Mouse (Mus musculus): ENCODE measurements around the gene Rab4b.

Rab4b gene

GRCm38 (mm10) chr7:27128162-27128561, 50.5 kb downstream of the Rab4b start:
- in situ Hi-C loops (cut with MboI; ENCODE audit: low pct_unique_long_range_greater_than_20kb in 1 of 2, low sequenced_read_pairs in 2 of 2, unreplicated experiment in 1 of 2) = loop anchor here in 1 of 2 experiments (10.0 kb wide), 1 partner anchor 353 kb away; no protein-coding TSS in a partner anchor

- in situ Hi-C loops (cut with MboI; ENCODE audit: low pct_unique_long_range_greater_than_20kb in 1 of 2, low sequenced_read_pairs in 2 of 2, unreplicated experiment in 1 of 2) = loop anchor here in 1 of 2 experiments (10.0 kb wide), 1 partner anchor 350 kb away; no protein-coding TSS in a partner anchor
Measured at GRCm38 (mm10) chr7:27124969-27125368, 53.7 kb downstream of the Rab4b start.

- in situ Hi-C loops (cut with MboI; ENCODE audit: low pct_unique_long_range_greater_than_20kb in 1 of 2, low sequenced_read_pairs in 2 of 2, unreplicated experiment in 1 of 2) = loop anchor here in 1 of 2 experiments (10.0 kb wide), 1 partner anchor 350 kb away; no protein-coding TSS in a partner anchor
Measured at GRCm38 (mm10) chr7:27124305-27124832, 54.3 kb downstream of the Rab4b start.

GRCm38 (mm10) chr7:27119676-27120075, 59.0 kb downstream of the Rab4b start, which contains the start of gene Cyp2f2:
Cyp2f2 (plus strand) TSS chr7:27119909.
- in situ Hi-C loops (cut with MboI; ENCODE audit: low pct_unique_long_range_greater_than_20kb in 1 of 2, low sequenced_read_pairs in 2 of 2, unreplicated experiment in 1 of 2) = loop anchor here in 1 of 2 experiments (10.0 kb wide), 1 partner anchor 345 kb away; no protein-coding TSS in a partner anchor

Data from mouse embryonic stem cell (cell line).